Mouse (Mus musculus) embryonic facial prominence, embryonic 11.5 days (tissue): ENCODE results near the gene Dach1. TPM values are rescaled to one million over a fixed set of nuclear protein-coding genes. Genes with fewer than 3 reads are reported as not detected.
A peak's percentile ranks its signal among the peaks of the same experiment; 100 is the strongest.

Experiments
- ATAC-seq: fragments of 200-750 bp; cut with Nextera tagmentation; replicated peaks from 2 replicates; pipeline ENCODE4 v1.8.0; 2017; ENCODE audit warnings: low read depth; ENCODE audit not compliant: insufficient number of reproducible peaks, low FRiP score, low TSS enrichment
- DNase-seq: peaks from one replicate; pipeline ENCODE4 v3.0.0-alpha.2; 2015; ENCODE audit warnings: low spot score
- H3K27ac ChIP-seq: fragments of 300-500 bp; sonication (generic); replicated peaks from 2 replicates; pipeline ENCODE4 v1.5.1; 2014; ENCODE audit warnings: mild to moderate bottlenecking, low read depth, low read length, control low read depth
- H3K27me3 ChIP-seq: fragments of 300-500 bp; sonication (generic); 2 replicates; pipeline ENCODE4 v1.6.1; 2014; ENCODE audit warnings: mild to moderate bottlenecking, low read length, moderate library complexity, mixed read lengths; ENCODE audit not compliant: control insufficient read depth, insufficient read depth
- H3K36me3 ChIP-seq: fragments of 300-500 bp; sonication (generic); replicated peaks from 2 replicates; pipeline ENCODE4 v1.6.1; 2014; ENCODE audit warnings: low read depth, mild to moderate bottlenecking, low read length, moderate library complexity, mixed read lengths; ENCODE audit not compliant: control insufficient read depth, insufficient read depth
- H3K4me1 ChIP-seq: fragments of 300-500 bp; sonication (generic); 2 replicates; pipeline ENCODE4 v1.6.1; 2014; ENCODE audit warnings: low read length, mixed read lengths; ENCODE audit not compliant: control insufficient read depth, insufficient read depth
- H3K4me2 ChIP-seq: fragments of 300-500 bp; sonication (generic); 2 replicates; pipeline ENCODE4 v1.6.1; 2014; ENCODE audit warnings: low read depth, mild to moderate bottlenecking, control low read depth, low read length, moderate library complexity
- H3K4me3 ChIP-seq: fragments of 300-500 bp; sonication (generic); 2 replicates; pipeline ENCODE4 v1.5.1; 2014; ENCODE audit warnings: low read depth, low read length, control low read depth
- H3K9ac ChIP-seq: fragments of 300-500 bp; sonication (generic); replicated peaks from 2 replicates; pipeline ENCODE4 v1.6.1; 2014; ENCODE audit warnings: mild to moderate bottlenecking, control low read depth, low read length
- H3K9me3 ChIP-seq: fragments of 300-500 bp; sonication (generic); replicated peaks from 2 replicates; pipeline ENCODE4 v1.6.1; 2016; ENCODE audit warnings: mild to moderate bottlenecking, low read length, inconsistent platforms, mixed read lengths; ENCODE audit not compliant: control insufficient read depth
- WGBS: fragments of 180-500 bp; shearing (Covaris S2); extraction: QIAGEN DNeasy Blood & Tissue Kit; methylation state at CpG from one replicate; pipeline ENCODE4 v1.1.7; 2014; 5-methylcytosine and 5-hydroxymethylcytosine counted together
- polyA plus RNA-seq: library from polyadenylated mRNA; unstranded; fragments of >200 nt; fragmentation: Nextera tagmentation; extraction: Ambion mirVana; gene quantifications from 2 replicates; pipeline ENCODE4 v1.2.1, GENCODE M21; 2014

Gene Dach1
- polyA plus RNA-seq, 1 experiment from 2014 or later, result 11.5 TPM

DNA sequence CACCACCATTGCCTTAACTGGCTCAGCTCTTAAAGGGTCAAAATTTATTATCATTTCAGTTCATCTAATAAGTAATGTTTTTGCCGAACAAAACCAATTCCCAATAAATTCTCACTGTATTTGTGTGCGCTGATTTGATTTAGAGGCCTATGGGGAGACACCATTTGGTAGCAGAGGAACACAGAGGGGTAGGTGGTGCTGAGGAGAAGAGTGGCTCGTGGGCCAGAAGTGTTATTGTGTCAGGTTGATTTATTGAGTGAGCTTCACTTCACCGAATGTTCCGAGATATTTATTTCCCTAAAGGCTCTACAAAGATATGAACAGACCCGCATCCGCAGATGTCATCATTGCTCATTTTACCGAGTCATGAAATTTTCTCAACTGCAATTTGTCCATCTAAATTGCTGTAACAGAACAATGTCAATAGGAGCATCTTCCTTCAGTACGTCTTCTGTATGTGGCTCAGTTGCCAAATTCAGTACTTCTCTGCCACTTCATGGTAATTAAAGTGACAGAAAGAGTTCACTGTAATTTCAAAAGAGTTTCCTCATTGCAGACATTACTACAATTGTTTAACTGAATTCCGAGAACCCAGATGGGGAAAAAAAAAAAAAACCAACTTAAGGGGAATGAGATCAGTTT, 65.1 kb downstream of the Dach1 start:
- Histone ChIP-seq H3K36me3 (no peaks in the 10 kb centered on the region), H3K4me2 (no peak overlapping the region), H3K4me1 (no peaks in the 10 kb centered on the region), H3K27ac (no peak overlapping the region), H3K9ac (no peak overlapping the region), H3K27me3 (no peaks in the 10 kb centered on the region), H3K9me3 (no peaks in the 10 kb centered on the region), H3K4me3 (no peak overlapping the region)
- 76% methylated on average over 10 of the region's 10 CpGs for WGBS
- DNase-seq, result no peak
- ATAC-seq, result no peak

DNA sequence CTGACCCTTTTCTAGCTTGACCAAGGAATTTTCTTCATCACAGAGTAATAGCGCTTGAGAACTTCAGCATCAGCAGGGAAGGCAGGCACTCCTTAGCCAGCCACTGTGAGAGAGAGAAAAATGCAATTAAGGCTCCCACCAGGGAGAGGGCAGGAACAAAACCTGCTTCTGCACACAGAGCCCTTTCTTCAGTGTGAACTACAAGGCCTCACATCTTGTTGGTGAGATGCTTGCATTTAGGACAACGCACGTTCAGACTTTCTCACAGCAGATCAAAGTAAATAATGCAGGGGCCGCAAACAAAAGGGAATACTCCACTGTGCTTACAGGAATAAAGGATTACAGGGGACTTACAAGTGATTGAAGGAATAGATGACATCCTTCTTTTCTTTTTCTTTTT, 74.3 kb downstream of the Dach1 start:
- Histone ChIP-seq H3K4me1 (no peaks in the 10 kb centered on the region), H3K27ac (no peak overlapping the region), H3K4me3 (no peak overlapping the region), H3K27me3 (no peaks in the 10 kb centered on the region), H3K36me3 (no peaks in the 10 kb centered on the region), H3K9me3 (no peaks in the 10 kb centered on the region), H3K4me2 (no peak overlapping the region), H3K9ac (no peak overlapping the region)
- WGBS, result 26% methylated on average over 4 of the region's 4 CpGs
- ATAC-seq (no peak), DNase-seq (peak; percentile 44)

DNA sequence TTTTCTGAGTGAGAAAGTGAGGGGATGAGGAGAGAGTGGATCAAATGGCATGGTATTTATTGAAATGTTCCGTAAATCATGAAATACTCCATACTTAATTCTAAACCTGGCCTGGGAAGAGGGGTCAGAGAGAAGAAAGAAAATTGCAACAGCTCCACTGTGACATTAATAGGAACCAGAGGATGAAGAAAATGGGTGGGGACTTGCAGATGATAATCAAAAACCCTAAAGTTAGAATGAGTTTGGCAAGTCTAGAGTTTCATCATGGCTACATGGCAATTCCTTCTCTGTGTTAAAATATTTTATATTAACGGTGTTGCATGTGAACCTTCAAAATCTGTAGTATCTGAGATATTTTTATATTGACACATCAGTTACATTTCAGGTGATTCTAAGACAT, 80.3 kb downstream of the Dach1 start:
- DNase-seq, result no peak
- ATAC-seq, result no peak

DNA sequence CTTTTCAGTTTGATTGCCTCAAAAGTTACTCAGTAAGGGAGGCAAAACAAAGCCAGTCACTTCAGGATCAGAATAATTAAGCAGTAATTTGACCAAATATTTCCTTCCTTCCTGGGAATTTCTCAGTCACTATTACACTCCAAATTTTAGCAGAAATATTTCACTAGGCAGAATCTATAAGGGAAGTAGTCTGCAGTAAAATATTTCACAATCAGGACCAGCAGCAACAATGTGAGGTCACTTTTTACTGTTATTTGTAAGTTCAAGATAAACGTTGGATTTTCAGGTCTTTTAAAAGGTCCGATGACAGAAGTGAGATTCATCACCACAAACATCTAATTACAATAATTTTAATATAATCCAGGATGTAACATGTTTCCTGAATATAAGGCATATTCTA, 82.2 kb downstream of the Dach1 start:
- Histone ChIP-seq H3K9me3 (no peaks in the 10 kb centered on the region), H3K4me2 (no peak overlapping the region), H3K27me3 (no peaks in the 10 kb centered on the region), H3K27ac (no peak overlapping the region), H3K36me3 (no peaks in the 10 kb centered on the region), H3K4me1 (no peaks in the 10 kb centered on the region), H3K9ac (no peak overlapping the region), H3K4me3 (no peak overlapping the region)
- ATAC-seq (no peak), DNase-seq (no peak)
- WGBS, result 60% methylated on average over 2 of the region's 2 CpGs

More for the DNA sequence above, 80.3 kb downstream of the Dach1 start:
- H3K27ac ChIP-seq, result no peak overlapping the region
- H3K27me3 ChIP-seq, result no peaks in the 10 kb centered on the region
- WGBS, result 78% methylated on average over 2 of the region's 2 CpGs
- H3K36me3 ChIP-seq, result no peaks in the 10 kb centered on the region
- no peak overlapping the region for H3K9ac ChIP-seq
- H3K4me1 ChIP-seq, result no peaks in the 10 kb centered on the region
- H3K4me3 ChIP-seq, result no peak overlapping the region
- H3K4me2 ChIP-seq, result no peak overlapping the region
- H3K9me3 ChIP-seq, result no peaks in the 10 kb centered on the region

DNA sequence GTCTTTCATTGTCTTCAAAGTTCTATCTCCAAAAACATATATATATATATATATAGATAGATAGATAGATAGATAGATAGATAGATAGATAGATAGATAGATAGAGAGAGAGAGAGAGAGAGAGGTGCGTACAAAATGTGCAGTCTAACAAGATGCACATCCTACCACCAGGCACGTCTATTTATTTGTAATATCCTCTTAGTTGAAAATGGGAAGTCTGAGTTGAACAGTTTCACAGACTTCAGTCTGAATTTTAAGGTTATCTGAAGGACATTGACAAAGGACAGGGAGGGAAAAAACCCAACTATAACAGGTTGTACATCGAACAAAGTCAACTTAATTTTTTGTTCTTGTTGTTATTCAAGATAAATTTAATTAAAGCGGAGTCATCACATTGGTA, 82.8 kb downstream of the Dach1 start:
- 87% methylated on average over 4 of the region's 4 CpGs for WGBS
- no peak for ATAC-seq
- H3K36me3 ChIP-seq, result no peaks in the 10 kb centered on the region
- H3K9ac ChIP-seq, result no peak overlapping the region
- H3K4me3 ChIP-seq, result no peak overlapping the region
- H3K9me3 ChIP-seq, result no peaks in the 10 kb centered on the region
- H3K27me3 ChIP-seq, result no peaks in the 10 kb centered on the region
- no peaks in the 10 kb centered on the region for H3K4me1 ChIP-seq
- H3K4me2 ChIP-seq, result no peak overlapping the region
- H3K27ac ChIP-seq, result no peak overlapping the region
- DNase-seq, result no peak

DNA sequence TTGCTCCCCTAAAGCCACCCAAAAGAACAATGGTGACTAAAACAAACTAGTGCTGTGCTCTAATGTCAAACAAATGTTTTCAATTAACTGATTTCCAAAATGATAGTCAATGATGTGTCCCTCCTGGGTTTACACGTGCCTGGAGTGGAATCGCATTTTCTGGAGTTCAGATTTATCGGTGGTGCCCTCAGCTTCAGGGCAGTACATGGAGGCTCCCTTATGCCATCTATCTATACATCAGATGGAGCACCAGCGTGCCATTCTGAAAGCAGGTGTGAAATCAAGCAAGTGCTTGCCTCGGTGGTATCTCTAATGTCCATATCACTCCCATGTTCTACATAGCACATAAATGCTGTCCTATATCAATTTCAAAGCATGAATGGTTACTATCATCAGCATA, 84.4 kb downstream of the Dach1 start:
- Histone ChIP-seq H3K9me3 (no peaks in the 10 kb centered on the region), H3K36me3 (no peaks in the 10 kb centered on the region), H3K4me3 (no peak overlapping the region), H3K9ac (no peak overlapping the region), H3K27me3 (no peaks in the 10 kb centered on the region), H3K4me2 (no peak overlapping the region), H3K4me1 (no peaks in the 10 kb centered on the region), H3K27ac (no peak overlapping the region)
- ATAC-seq (no peak), DNase-seq (no peak)
- WGBS, result 58% methylated on average over 5 of the region's 5 CpGs

DNA sequence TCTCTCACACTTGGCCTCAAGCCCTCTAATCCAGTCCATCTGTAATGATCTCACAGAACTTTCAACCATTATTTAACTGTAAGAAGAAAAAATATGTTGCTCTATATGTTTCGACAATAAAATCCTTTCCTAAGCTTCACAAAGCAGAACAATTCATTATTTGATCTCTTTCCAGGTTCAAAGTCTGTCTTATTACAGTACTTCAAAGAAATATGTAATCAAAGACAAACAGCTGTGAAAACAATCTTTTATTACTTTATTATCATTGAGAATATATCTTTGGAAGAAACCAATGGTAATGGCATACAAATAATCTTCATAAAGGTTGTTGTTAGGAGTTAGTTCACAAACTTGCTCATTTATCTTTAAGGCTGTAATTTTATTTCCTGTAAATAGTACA, 84.8 kb downstream of the Dach1 start:
- WGBS, result 60% methylated on average over 1 of the region's 1 CpGs

DNA sequence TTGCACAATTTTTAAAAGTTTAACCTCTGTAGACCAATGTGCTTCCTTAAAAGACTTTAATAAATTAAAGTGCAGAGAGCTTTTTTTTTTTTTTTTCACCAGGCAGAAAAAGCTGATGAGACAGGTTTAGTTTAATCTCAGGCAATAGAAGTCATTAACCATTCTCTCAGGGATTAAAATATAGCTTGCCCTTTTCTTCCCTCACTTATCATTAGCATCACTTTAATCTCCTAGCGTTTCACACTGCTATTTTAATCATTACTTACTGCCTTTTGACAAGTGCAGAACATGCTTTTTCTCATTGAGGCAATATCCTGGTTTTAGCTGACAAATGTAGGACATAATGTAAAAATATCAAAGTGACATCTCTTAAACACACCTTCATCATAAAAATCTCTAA, 86.1 kb downstream of the Dach1 start:
- Histone ChIP-seq H3K4me1 (no peaks in the 10 kb centered on the region), H3K4me2 (no peak overlapping the region), H3K9me3 (no peaks in the 10 kb centered on the region), H3K27ac (no peak overlapping the region), H3K9ac (no peak overlapping the region), H3K36me3 (no peaks in the 10 kb centered on the region), H3K4me3 (no peak overlapping the region), H3K27me3 (no peaks in the 10 kb centered on the region)
- 40% methylated on average over 1 of the region's 1 CpGs for WGBS
- DNase-seq (no peak), ATAC-seq (no peak)

More for the DNA sequence above, 84.8 kb downstream of the Dach1 start:
- Histone ChIP-seq H3K4me3 (no peak overlapping the region), H3K36me3 (no peaks in the 10 kb centered on the region), H3K27me3 (no peaks in the 10 kb centered on the region), H3K27ac (no peak overlapping the region), H3K9ac (no peak overlapping the region), H3K4me1 (no peaks in the 10 kb centered on the region), H3K4me2 (no peak overlapping the region), H3K9me3 (no peaks in the 10 kb centered on the region)
- no peak for ATAC-seq
- DNase-seq, result no peak
